Mouse (Mus musculus) neutrophil, adult 5-6 weeks (primary cell): Measurements from ENCODE around the gene Add3. TPM values are rescaled to one million over a fixed set of nuclear protein-coding genes. Genes with fewer than 3 reads are reported as not detected.

ENCODE experiments used
- ATAC-seq: fragments of 151-379, 151-347 bp; 2 replicates; pipeline ENCODE4 v1.8.0; 2017; ENCODE audit warnings: mild to moderate bottlenecking, moderate TSS enrichment; ENCODE audit not compliant: insufficient number of reproducible peaks, poor library complexity, low FRiP score, severe bottlenecking; ENCODE audit errors: extremely low read depth
- total RNA-seq: library from RNA; stranded (forward); fragments of 200-1000 nt; gene quantifications from 2 replicates; pipeline ENCODE4 v1.2.3, GENCODE M21; 2017

The Add3 gene
- total RNA-seq, 1 experiment from 2014 or later = 420 TPM

- ATAC-seq = no peak
Observed at GRCm38 (mm10) chr19:53256361-53256760, 116.1 kb downstream of the Add3 start.

DNA sequence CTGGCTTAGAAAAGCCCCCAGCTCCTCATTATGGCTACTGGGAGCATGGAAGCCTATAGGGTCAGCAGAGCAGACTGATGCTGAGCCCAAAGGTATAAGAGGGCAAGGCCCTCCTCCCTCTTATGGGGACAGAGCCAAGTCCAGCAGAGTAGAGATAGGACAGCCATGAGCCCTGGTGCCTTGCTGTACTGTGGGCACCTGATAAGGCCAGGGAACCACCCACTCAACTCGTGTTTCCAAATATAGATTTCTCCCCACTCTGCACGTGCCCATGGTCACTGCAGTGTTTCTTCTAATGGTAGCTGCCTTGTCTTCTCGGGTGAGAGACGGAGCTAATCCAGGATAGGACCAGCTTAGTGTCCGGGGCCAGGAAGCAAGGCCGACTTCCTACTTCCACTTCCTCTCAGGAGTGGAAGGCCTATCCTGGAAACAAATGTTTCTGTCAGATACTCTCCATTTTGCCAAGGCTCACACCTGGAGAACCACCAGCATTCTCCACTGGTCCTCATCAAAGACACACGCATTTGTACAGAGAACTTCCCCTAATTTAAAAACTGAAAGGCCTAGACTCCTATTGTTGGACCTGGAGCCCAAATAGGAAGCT lies 116.8 kb downstream of the Add3 start:
- ATAC-seq = no peak

DNA sequence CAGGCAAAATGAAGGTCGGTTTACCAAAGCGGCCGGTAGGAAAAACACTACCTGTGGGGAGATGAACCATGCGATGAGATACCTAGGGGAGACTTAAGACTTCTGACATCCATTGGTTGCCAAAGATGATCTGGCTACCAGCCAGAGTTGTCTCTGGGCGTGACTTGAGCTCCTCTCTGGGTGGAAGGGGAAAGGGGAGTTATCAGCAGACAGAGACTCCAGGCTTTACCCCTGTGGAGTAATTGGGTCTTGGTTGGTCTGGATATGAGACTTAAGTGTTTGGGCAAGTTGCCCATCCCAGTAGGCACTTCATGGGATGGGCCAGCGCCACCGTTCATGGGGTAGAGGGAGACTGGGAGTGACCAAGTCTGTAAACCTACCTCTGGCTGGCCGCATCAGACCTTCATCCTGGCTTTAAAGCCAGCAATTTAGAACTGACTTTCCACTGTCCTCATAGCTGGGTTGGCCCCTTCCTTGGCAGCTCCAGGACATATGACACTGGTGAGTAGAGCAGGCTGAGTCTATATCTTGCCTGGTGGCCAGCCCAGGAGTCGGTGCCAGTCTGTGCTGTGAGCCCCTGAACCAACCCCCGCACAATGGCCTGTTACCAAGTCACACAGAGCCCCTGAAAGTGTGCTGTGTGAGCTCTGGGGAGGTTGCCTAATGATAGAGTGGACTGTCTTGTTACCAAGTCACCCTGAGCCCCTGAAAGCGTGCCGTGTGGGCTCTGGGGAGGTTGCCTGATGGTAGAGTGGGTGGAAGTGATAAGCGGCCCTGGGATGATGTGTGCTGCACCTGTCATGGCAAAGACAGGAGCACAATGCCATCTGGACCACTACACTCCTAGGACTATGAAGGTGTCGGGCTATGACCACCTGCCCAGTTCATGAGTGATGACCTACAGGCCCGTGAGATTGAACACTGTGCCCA lies 117.7 kb downstream of the Add3 start:
- no peak for ATAC-seq

DNA sequence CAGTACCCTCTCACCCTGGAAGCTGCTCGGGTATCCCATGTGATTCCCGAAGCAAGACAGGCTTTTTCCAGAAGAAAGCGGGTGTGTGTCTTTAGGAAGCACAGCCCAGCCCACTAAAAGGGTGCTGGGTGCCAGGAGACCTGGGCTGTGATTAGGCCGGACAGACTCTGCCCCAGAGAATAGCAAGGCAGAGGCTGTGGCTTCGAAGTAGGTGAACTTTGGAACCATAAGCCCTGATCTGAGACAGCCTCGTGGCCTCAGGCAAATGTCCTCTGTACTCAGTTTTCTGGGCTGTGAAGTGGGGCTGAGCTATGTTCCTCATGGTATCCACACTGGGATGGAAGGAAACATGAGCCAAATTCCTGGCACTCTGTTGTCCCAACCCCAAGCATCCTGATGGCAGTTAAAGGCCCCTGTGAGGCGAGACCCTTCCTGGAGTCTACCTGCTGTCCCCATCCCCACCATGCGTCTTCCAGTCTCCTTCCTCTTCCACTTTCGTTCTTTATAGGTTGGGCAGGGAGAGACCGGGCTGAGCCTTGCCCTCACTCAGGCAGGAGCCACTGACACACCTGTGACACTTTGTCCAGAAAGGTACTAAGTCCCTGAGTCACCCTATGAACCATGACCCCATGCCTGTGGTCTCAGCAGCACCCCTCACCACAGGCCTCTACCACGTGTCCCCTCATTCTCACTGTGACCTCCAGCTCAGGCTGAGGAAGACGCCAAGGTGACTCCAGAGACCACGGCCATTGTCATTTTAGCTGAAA lies 118.7 kb downstream of the Add3 start:
- no peak for ATAC-seq

DNA sequence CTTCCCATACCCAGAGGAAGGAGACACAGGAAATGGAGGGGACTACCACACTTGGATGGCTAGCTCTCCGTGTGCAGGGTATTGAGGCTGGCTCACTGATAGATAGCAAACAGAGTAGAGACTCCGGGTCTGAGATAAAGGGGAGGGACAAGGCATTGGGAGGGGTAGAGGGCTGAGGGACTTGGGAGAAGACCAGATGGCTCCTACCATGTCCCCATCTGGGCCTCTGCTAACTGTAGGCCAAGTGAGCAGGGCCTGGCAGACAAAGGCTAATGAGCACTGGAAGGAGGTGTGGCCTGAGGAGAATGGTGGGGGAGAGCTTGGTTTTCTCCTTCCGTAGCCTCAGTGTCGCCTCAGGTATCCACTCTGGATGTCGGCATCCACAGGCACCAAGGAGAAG lies 119.3 kb downstream of the Add3 start:
- ATAC-seq = no peak

DNA sequence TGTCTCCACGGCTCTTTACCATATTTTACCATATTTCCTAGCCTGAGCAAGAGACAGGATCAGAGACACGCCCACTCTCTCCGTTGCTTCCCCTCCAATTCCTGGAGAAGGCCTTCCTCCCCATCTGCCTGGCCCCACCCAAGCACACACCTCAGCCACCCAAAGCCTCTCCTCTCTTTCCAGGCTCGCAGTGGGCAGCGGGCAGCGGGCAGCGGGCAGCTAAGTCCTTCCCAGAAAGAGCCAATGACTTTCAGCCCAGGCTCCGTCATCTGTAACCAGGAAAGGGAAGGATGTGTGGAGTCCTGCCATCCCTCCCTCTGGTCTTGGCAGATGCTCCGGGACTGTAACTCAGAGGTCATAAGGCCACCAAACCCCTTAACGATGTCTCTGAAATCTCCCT lies 120.0 kb downstream of the Add3 start:
- ATAC-seq = no peak

- no peak for ATAC-seq
Observed at GRCm38 (mm10) chr19:53260828-53261227, 120.6 kb downstream of the Add3 start.

- no peak for ATAC-seq
Observed at GRCm38 (mm10) chr19:53262061-53262460, 121.8 kb downstream of the Add3 start.

- ATAC-seq = no peak
Observed at GRCm38 (mm10) chr19:53263859-53264733, 123.9 kb downstream of the Add3 start.

GRCm38 (mm10) chr19:53264821-53265727 lies 124.8 kb downstream of the Add3 start:
- no peak for ATAC-seq

- ATAC-seq = no peak
Observed at GRCm38 (mm10) chr19:53267305-53267704, 127.1 kb downstream of the Add3 start.

DNA sequence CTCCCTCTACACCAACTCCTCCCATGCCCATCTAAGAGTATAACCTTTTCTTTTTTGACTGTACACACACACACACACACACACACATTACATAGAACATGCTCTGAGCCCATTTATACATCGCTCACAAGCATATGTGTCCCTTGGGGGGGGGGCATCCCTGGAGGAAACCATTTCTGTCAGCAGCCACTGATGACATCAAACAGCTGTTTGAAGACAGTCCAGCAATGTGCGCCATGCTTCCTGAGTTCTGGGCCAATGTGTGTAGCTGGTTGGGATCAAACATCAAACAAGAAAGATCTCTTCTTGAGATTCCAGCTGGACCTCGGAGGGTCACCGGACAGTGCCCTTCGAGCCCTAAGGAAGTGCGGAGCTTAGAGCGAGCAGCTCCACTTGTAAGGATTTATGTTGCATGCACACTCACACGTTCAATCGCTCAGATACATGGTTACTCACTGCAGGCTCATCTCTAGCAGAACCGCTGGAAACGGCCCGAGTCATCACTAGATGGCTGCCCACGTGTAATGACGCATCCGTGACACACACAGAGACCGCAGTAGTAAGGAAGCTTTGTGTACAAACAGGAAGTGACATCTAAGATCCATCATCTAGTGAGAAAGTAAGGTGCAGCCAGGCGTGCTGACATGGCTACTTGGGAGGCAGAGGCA lies 132.9 kb downstream of the Add3 start:
- ATAC-seq = peak; percentile 92

DNA sequence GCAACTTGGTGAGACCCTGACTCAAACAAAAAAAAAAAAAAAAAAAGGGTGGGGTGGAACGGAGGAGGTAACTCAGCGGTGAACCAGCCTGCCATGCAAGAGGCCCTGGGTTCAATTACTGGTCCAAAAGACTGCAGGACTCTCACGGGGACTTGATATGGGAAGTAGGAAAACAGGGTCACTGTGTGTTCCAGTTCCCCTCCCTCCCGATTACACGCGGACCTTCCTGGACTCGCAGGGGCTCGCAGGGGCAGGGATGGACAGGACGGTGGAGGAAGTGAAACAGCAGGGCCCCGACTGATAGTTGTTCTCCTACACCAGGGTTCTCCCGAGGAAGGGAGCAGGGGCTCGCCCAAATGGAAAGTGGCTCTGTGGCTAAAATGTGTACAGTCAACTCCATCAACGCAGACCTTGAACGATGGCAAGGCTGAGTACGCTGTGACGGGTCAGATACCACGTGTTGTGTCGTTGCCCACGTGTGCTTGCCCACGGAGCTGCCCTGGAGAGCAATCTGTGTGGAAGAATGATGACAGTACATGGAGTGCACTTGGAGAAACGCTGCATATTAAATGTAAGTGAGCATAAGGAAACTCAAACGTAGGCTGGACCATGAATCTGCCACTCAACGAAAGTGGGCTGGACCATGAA lies 133.7 kb downstream of the Add3 start:
- no peak for ATAC-seq

- no peak for ATAC-seq
Observed at GRCm38 (mm10) chr19:53275204-53275603, 135.0 kb downstream of the Add3 start.

DNA sequence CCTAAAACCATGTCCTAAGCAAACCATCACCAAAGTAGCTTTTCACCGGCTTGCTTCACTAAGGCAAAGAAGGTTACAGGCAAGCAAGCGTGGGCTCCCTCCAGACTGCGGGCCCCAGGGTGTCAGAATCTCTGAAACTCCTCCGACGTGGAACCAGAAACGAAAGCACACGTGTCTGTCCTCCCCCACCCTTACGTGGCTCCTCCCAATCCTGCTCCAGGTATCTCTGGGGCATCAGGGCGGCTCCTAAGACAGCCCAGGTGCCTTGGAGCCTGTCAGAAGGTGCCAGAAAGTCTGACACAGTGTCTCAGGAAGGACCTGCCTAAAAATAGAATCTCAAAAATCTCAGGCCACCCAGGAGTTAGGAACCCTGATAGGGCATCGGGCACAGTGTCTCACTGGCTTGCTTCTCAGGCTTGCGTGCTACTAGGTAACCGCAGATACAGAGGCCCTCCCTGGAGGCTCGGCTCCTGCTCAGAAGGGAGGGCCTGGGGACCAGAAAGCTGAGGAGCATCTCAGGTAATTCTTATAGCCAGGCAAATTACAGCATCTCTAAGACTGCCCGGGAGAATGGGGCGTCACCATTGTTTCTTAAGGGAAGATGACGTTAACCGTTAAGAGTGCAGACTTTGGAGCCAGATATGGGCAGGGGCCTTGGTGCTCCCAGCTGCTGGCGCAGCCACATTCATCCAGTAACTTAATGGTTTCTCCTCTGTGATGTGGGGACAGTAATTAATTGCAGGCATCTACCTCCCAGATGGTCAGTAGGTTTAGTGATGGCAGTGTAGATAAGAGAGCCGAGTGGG lies 136.9 kb downstream of the Add3 start:
- no peak for ATAC-seq
